Comparison of ENCODE assay signal across 12 mouse cellular contexts in the genomic region with DNA sequence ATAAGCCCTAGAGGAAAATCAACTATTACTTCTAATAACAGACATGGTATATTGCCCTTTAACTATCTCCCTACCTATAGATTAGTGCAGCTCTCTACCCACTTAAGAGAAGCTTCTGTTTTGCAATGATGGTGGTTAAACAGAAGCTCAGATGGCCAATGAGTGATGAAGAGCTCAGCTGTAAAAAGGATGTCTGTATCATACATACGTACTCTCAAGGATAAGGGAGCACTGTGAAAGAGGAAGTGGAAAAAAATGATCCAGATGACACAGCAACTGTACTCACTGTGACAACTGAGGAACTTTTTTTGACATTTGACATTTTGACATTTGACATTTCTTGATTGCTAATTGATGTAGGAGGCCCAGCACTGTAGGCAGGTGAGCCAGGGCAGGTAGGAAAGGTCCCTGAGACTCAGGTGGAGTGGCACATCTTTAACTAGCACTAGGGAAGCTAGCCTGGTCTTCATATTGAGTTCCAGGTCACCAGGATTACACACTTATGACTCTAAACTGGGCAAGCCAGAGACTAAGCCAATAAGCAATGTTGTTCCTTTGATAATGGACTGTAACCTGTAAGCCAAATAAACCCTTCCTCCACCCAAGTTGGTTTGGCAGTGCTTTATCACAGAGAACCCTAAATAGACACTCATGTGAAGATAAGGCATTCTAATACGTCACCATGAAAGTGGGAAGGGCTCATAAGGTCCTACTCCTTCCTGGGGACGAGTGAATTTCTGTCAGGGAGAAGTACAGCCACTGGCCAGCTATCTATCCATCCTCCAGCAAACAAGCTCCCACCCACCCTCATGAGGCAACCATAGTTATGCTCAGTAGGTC. TPM values are rescaled to one million over a fixed set of nuclear protein-coding genes. Genes with fewer than 3 reads are reported as not detected.
DNase-seq lines count a peak whose midpoint lies in the region; ATAC-seq and TF ChIP-seq lines count a peak whose summit lies in the region.
"Had no signal": no experiment of that assay in that cellular context is flagged by ENCODE, and none has a peak within 500 bp of the region (broad histone marks: within the 10 kb centered on the region; RNA-seq: fewer than 3 reads in every experiment).

No protein-coding gene starts in this region.

- ATAC-seq in megakaryocyte progenitor cell, adult 5-6 weeks (replicated peaks; ENCODE audit: poor library complexity), result peak; percentile 68

- intact Hi-C loops in heart, postnatal 36 days (cut with DNase I), result no loop called here
- intact Hi-C loops in heart, postnatal 10 days (cut with DNase I), result loop anchor here (5.0 kb wide), 1 partner anchor 138 kb away; a partner anchor contains a TSS
- intact Hi-C loops in left cerebral cortex, postnatal 25 days (cut with DNase I), result loop anchor here (5.0 kb wide), 1 partner anchor 207 kb away; a partner anchor contains a TSS

- no peak for TF ChIP-seq CTCF in layer of hippocampus, adult 2 months (conservative IDR thresholded peaks at IDR 0.05)

- DNase-seq in heart, adult 18-20 months, result peak; percentile 51 to 75
- no peak for DNase-seq in heart, postnatal 36 days
- DNase-seq in c-Kit-positive CD71-positive TER-119-negative erythroid progenitor cells, embryonic 14.5 days (ENCODE audit: low read depth), result peak; percentile 76
- DNase-seq in heart, postnatal 10 days, result peak; percentile 60 to 74
- no peak for DNase-seq in left cerebral cortex, postnatal 25 days (ENCODE audit: low spot score in 2 of 2)
- DNase-seq in layer of hippocampus, adult 2 months (ENCODE audit: low spot score in 2 of 2), result no peak
- no peak for DNase-seq in gastrocnemius, postnatal 25 days
- DNase-seq: adrenal gland, postnatal 25 days; cerebellum, postnatal 36 days; gastrocnemius, postnatal 36 days; lung, adult 2 months had no signal

- no peak overlapping the region for H3K27ac ChIP-seq in layer of hippocampus, adult 2 months

- H3K4me3 ChIP-seq in layer of hippocampus, adult 2 months, result no peak overlapping the region

RNA-seq across cellular contexts. Expression of a gene that starts 4.9 kb away (rescaled TPM):
- total RNA-seq in heart, adult 18-20 months (2021), result 10 to 100 TPM; 70.1 to 72.1 TPM
- 10 to 100 TPM; 60.8 to 67.1 TPM for total RNA-seq in heart, postnatal 36 days (2021)
- total RNA-seq in heart, postnatal 10 days (2021), result 100 to 1,000 TPM; 104 to 112 TPM
- total RNA-seq in megakaryocyte progenitor cell, adult 5-6 weeks (2015), result 322 and 354 TPM in 2 replicates
- 249 and 283 TPM in 2 replicates for total RNA-seq in megakaryocyte progenitor cell, adult 5-6 weeks (2017)
- total RNA-seq in left cerebral cortex, postnatal 25 days (2021), result 10 to 100 TPM; 23.7 to 29.3 TPM
- 10 to 100 TPM; 17.7 to 19.1 TPM for total RNA-seq in layer of hippocampus, adult 2 months (2021)
- total RNA-seq in gastrocnemius, postnatal 25 days (2021), result 10 to 100 TPM; 10.9 to 17.1 TPM

RNA-seq across cellular contexts. Expression of a gene that starts 31.0 kb away (rescaled TPM):
- total RNA-seq in heart, adult 18-20 months (2021), result 1 to 10 TPM; 1.4 to 3.7 TPM
- total RNA-seq in heart, postnatal 36 days (2021), result 1 to 10 TPM; 2.0 to 2.3 TPM
- total RNA-seq in heart, postnatal 10 days (2021), result 1 to 10 TPM; 3.2 to 3.8 TPM
- total RNA-seq in megakaryocyte progenitor cell, adult 5-6 weeks (2015), result not detected in 2 replicates
- not detected in 2 replicates for total RNA-seq in megakaryocyte progenitor cell, adult 5-6 weeks (2017)
- 1 to 10 TPM; 2.9 to 4.6 TPM for total RNA-seq in left cerebral cortex, postnatal 25 days (2021)
- total RNA-seq in layer of hippocampus, adult 2 months (2021), result 1 to 10 TPM; 3.1 to 3.5 TPM
- total RNA-seq in gastrocnemius, postnatal 25 days (2021), result 1 to 10 TPM in 1 of 2 experiments, under 1 TPM in 1; 0.92 to 1.4 TPM

Comparison
In these comparisons a context has a peak if more than half of its experiments do, and no peak if none do; other contexts are left out.
1. DNase-seq: peak in heart, adult 18-20 months (2 of 2), c-Kit-positive CD71-positive TER-119-negative erythroid progenitor cells, embryonic 14.5 days (single experiment) and heart, postnatal 10 days (2 of 2); none in heart, postnatal 36 days (0 of 2), left cerebral cortex, postnatal 25 days (0 of 2), layer of hippocampus, adult 2 months (0 of 2) and gastrocnemius, postnatal 25 days (single experiment).